Mouse (Mus musculus): ENCODE results near the gene Ercc1.

- no peak for TF ChIP-seq CTCF (IDR thresholded peaks at IDR 0.05)
- no peak for TF ChIP-seq EP300 (IDR thresholded peaks at IDR 0.05)
These were observed 16.4 kb downstream of the Ercc1 start for GRCm38 (mm10) chr7:19360944-19361343.
